Mouse (Mus musculus) heart, embryonic 13.5 days (tissue): ENCODE measurements around the gene Cldn20. TPM values are rescaled to one million over a fixed set of nuclear protein-coding genes. Genes with fewer than 3 reads are reported as not detected.

Experiments used
- ATAC-seq: fragments of 200-750 bp; cut with Nextera tagmentation; 2 replicates; pipeline ENCODE4 v1.8.0; 2017; ENCODE audit warnings: moderate TSS enrichment; ENCODE audit not compliant: insufficient number of reproducible peaks, low FRiP score, low TSS enrichment; ENCODE audit errors: extremely low read depth
- H3K27ac ChIP-seq: fragments of 300-500 bp; sonication (generic); replicated peaks from 2 replicates; pipeline ENCODE4 v1.5.1; 2015; ENCODE audit warnings: moderate library complexity, mild to moderate bottlenecking, inconsistent platforms
- H3K27me3 ChIP-seq: fragments of 300-500 bp; sonication (generic); replicated peaks from 2 replicates; pipeline ENCODE4 v1.6.1; 2015; ENCODE audit warnings: mild to moderate bottlenecking, inconsistent platforms
- H3K36me3 ChIP-seq: fragments of 300-500 bp; sonication (generic); 2 replicates; pipeline ENCODE4 v1.6.1; 2015; ENCODE audit warnings: mild to moderate bottlenecking, inconsistent platforms
- H3K4me1 ChIP-seq: fragments of 300-500 bp; sonication (generic); 2 replicates; pipeline ENCODE4 v1.6.1; 2015; ENCODE audit warnings: inconsistent platforms
- H3K4me2 ChIP-seq: fragments of 300-500 bp; sonication (generic); 2 replicates; pipeline ENCODE4 v1.6.1; 2015; ENCODE audit warnings: inconsistent platforms, mild to moderate bottlenecking, moderate library complexity
- H3K4me3 ChIP-seq: fragments of 300-500 bp; sonication (generic); 2 replicates; pipeline ENCODE4 v1.5.1; 2015; ENCODE audit warnings: moderate library complexity, mild to moderate bottlenecking, inconsistent platforms
- H3K9ac ChIP-seq: fragments of 300-500 bp; sonication (generic); 2 replicates; pipeline ENCODE4 v1.6.1; 2015; ENCODE audit warnings: inconsistent platforms, mild to moderate bottlenecking, moderate library complexity
- H3K9me3 ChIP-seq: fragments of 300-500 bp; sonication (generic); 2 replicates; pipeline ENCODE4 v1.6.1; 2016; ENCODE audit warnings: inconsistent platforms
- WGBS: fragments of 180-500 bp; shearing (Covaris S2); methylation state at CpG from one replicate; pipeline ENCODE4 v1.1.7; 2015; ENCODE audit warnings: mixed read lengths; 5-methylcytosine and 5-hydroxymethylcytosine counted together
- polyA plus RNA-seq: library from polyadenylated mRNA; unstranded; fragments of >200 nt; fragmentation: Nextera tagmentation; extraction: Ambion mirVana; gene quantifications from 2 replicates; pipeline ENCODE4 v1.2.1, GENCODE M21; 2015

The Cldn20 gene
- polyA plus RNA-seq: not detected in 2 replicates

GRCm38 (mm10) chr17:3532254-3532653 lies at the start of gene Cldn20:
Cldn20 (plus strand) TSS chr17:3532554.
- no peak within 1 kb of the TSS for H3K4me2 ChIP-seq
- ATAC-seq: no peak
- WGBS: 84% methylated on average over 4 of the region's 4 CpGs

GRCm38 (mm10) chr17:3483091-3483490 lies 49.3 kb upstream of the Cldn20 start:
- 85% methylated on average over 8 of the region's 8 CpGs for WGBS
- ATAC-seq: no peak
- no peaks in the 10 kb centered on the region for H3K9me3 ChIP-seq
- H3K27me3 ChIP-seq: no peaks in the 10 kb centered on the region
- H3K27ac ChIP-seq: no peak overlapping the region
- H3K36me3 ChIP-seq: no peaks in the 10 kb centered on the region
- no peak overlapping the region for H3K4me3 ChIP-seq
- no peaks in the 10 kb centered on the region for H3K4me1 ChIP-seq
- H3K4me2 ChIP-seq: no peak overlapping the region
- H3K9ac ChIP-seq: no peak overlapping the region

More at GRCm38 (mm10) chr17:3532254-3532653, at the start of gene Cldn20:
- Histone ChIP-seq H3K9me3 (no peaks in the 10 kb centered on the region), H3K9ac (no peak within 1 kb of the TSS), H3K36me3 (peaks cover 14% of the 10 kb centered on the region), H3K27me3 (no peaks in the 10 kb centered on the region), H3K27ac (no peak within 1 kb of the TSS), H3K4me1 (peaks cover 25% of the 10 kb centered on the region), H3K4me3 (no peak within 1 kb of the TSS)

- Histone ChIP-seq H3K4me3 (no peak overlapping the region), H3K27ac (no peak overlapping the region), H3K9me3 (no peaks in the 10 kb centered on the region), H3K9ac (no peak overlapping the region), H3K36me3 (no peaks in the 10 kb centered on the region), H3K4me2 (no peak overlapping the region), H3K4me1 (no peaks in the 10 kb centered on the region), H3K27me3 (no peaks in the 10 kb centered on the region)
- no peak for ATAC-seq
- WGBS: 67% methylated on average over 7 of the region's 7 CpGs
Measured at GRCm38 (mm10) chr17:3485851-3486250, 46.5 kb upstream of the Cldn20 start.

- H3K4me2 ChIP-seq: no peak overlapping the region
- no peaks in the 10 kb centered on the region for H3K9me3 ChIP-seq
- no peak overlapping the region for H3K27ac ChIP-seq
- no peak overlapping the region for H3K9ac ChIP-seq
- no peak for ATAC-seq
- no peak overlapping the region for H3K4me3 ChIP-seq
- no peaks in the 10 kb centered on the region for H3K36me3 ChIP-seq
- H3K27me3 ChIP-seq: no peaks in the 10 kb centered on the region
- H3K4me1 ChIP-seq: no peaks in the 10 kb centered on the region
- 87% methylated on average over 4 of the region's 4 CpGs for WGBS
Measured at GRCm38 (mm10) chr17:3487211-3487610, 45.1 kb upstream of the Cldn20 start.

- Histone ChIP-seq H3K27ac (no peak overlapping the region), H3K36me3 (no peaks in the 10 kb centered on the region), H3K4me3 (no peak overlapping the region), H3K27me3 (no peaks in the 10 kb centered on the region), H3K4me1 (no peaks in the 10 kb centered on the region), H3K9me3 (no peaks in the 10 kb centered on the region), H3K9ac (no peak overlapping the region), H3K4me2 (no peak overlapping the region)
- 65% methylated on average over 12 of the region's 12 CpGs for WGBS
- ATAC-seq: no peak
Measured at GRCm38 (mm10) chr17:3487721-3488601, 44.4 kb upstream of the Cldn20 start.

- H3K9me3 ChIP-seq: no peaks in the 10 kb centered on the region
- H3K4me3 ChIP-seq: no peak overlapping the region
- ATAC-seq: no peak
- H3K4me2 ChIP-seq: no peak overlapping the region
- no peaks in the 10 kb centered on the region for H3K36me3 ChIP-seq
- H3K27me3 ChIP-seq: no peaks in the 10 kb centered on the region
- no peaks in the 10 kb centered on the region for H3K4me1 ChIP-seq
- H3K27ac ChIP-seq: no peak overlapping the region
- WGBS: 71% methylated on average over 11 of the region's 11 CpGs
- H3K9ac ChIP-seq: no peak overlapping the region
Measured at GRCm38 (mm10) chr17:3490216-3490895, 42.0 kb upstream of the Cldn20 start.

GRCm38 (mm10) chr17:3491065-3491464 lies 41.3 kb upstream of the Cldn20 start:
- Histone ChIP-seq H3K4me1 (no peaks in the 10 kb centered on the region), H3K4me2 (no peak overlapping the region), H3K4me3 (no peak overlapping the region), H3K9me3 (no peaks in the 10 kb centered on the region), H3K27ac (no peak overlapping the region), H3K27me3 (no peaks in the 10 kb centered on the region), H3K36me3 (no peaks in the 10 kb centered on the region), H3K9ac (no peak overlapping the region)
- WGBS: 61% methylated on average over 5 of the region's 5 CpGs
- ATAC-seq: no peak

GRCm38 (mm10) chr17:3491667-3492066 lies 40.7 kb upstream of the Cldn20 start:
- Histone ChIP-seq H3K9me3 (no peaks in the 10 kb centered on the region), H3K4me1 (no peaks in the 10 kb centered on the region), H3K27me3 (no peaks in the 10 kb centered on the region), H3K4me3 (no peak overlapping the region), H3K9ac (no peak overlapping the region), H3K4me2 (no peak overlapping the region), H3K27ac (no peak overlapping the region), H3K36me3 (no peaks in the 10 kb centered on the region)
- ATAC-seq: no peak
- WGBS: 80% methylated on average over 6 of the region's 6 CpGs

- Histone ChIP-seq H3K27ac (no peak overlapping the region), H3K27me3 (no peaks in the 10 kb centered on the region), H3K4me3 (no peak overlapping the region), H3K4me1 (no peaks in the 10 kb centered on the region), H3K4me2 (no peak overlapping the region), H3K9me3 (no peaks in the 10 kb centered on the region), H3K9ac (no peak overlapping the region), H3K36me3 (no peaks in the 10 kb centered on the region)
- no peak for ATAC-seq
- WGBS: 66% methylated on average over 2 of the region's 2 CpGs
Measured at GRCm38 (mm10) chr17:3495576-3495975, 36.8 kb upstream of the Cldn20 start.

- no peak for ATAC-seq
- no peak overlapping the region for H3K4me2 ChIP-seq
- no peaks in the 10 kb centered on the region for H3K4me1 ChIP-seq
- no peaks in the 10 kb centered on the region for H3K36me3 ChIP-seq
- no peak overlapping the region for H3K27ac ChIP-seq
- no peaks in the 10 kb centered on the region for H3K27me3 ChIP-seq
- H3K9me3 ChIP-seq: no peaks in the 10 kb centered on the region
- no peak overlapping the region for H3K9ac ChIP-seq
- 81% methylated on average over 3 of the region's 3 CpGs for WGBS
- no peak overlapping the region for H3K4me3 ChIP-seq
Measured at GRCm38 (mm10) chr17:3496080-3496479, 36.3 kb upstream of the Cldn20 start.

- H3K4me2 ChIP-seq: no peak overlapping the region
- H3K4me3 ChIP-seq: no peak overlapping the region
- H3K27ac ChIP-seq: no peak overlapping the region
- no peak overlapping the region for H3K9ac ChIP-seq
- no peaks in the 10 kb centered on the region for H3K9me3 ChIP-seq
- ATAC-seq: no peak
- H3K36me3 ChIP-seq: no peaks in the 10 kb centered on the region
- 27% methylated on average over 3 of the region's 3 CpGs for WGBS
- no peaks in the 10 kb centered on the region for H3K27me3 ChIP-seq
- no peaks in the 10 kb centered on the region for H3K4me1 ChIP-seq
Measured at GRCm38 (mm10) chr17:3498086-3498485, 34.3 kb upstream of the Cldn20 start.
